Mouse (Mus musculus): ENCODE measurements at regions not wholly inside any gene's neighbourhood (a gene's known extent, or its start where the extent isn't known, plus 50 kb on each side); places are given as distances from the start of the nearest gene placed in this dataset.

DNA sequence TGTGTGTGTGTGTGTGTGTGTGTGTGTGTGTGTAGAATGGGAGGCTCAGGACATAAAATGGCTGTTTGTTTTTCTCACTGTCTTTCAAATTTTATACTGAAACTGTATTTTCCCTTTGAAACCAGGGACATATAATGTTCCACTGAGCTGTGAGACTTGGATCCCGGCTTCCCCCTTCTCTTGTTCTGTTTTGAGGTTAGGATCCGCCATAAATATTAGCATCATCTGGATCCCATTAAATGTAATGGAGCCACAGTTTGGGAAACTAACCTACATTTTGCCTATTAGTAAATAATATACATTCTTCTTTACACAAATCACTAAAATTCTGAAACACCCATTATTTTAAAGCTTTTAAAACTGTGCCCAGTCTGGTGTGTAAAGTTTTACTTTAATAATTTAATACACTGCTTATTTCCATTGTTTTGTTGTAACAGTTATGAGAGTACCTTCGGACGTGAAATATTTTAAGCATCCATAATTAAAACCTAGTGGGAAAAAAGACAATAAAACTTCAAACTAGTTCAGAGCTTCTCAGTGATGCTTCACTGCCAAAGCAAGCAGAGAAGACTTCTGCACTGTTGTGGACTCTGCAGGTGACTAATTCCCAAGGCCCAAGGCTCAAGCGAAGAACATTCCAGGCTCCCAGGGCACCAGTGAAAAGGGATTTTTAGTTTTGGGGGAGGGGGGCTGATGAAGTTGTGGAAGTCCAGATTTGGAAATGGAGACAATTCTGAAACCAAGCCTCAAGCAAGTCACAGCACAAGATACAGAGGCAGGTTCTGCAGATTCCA is 684.9 kb downstream of the Fat4 start:
- no peak for DNase-seq (ENCODE audit: low read depth, low spot score)

DNA sequence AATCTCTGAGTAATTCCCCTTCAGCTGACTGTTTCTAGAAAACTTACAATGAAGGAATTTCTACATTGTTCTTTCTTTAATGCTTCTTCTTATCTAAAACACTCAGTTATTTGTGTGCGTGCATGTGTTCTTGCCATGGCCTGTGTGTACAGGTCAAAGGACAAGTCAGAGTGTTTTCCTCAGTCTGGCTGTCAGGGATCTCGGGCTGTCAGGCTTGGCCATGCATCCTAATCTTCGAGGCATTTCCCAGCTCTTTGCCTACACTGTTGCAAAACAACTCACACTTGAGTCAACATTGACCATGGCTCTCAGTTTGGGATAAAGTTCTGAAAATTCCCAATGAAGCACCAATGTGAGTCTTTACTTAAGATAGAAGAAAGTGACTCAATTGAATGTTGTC is 688.5 kb downstream of the Fat4 start:
- DNase-seq (ENCODE audit: low read depth, low spot score) = no peak

DNA sequence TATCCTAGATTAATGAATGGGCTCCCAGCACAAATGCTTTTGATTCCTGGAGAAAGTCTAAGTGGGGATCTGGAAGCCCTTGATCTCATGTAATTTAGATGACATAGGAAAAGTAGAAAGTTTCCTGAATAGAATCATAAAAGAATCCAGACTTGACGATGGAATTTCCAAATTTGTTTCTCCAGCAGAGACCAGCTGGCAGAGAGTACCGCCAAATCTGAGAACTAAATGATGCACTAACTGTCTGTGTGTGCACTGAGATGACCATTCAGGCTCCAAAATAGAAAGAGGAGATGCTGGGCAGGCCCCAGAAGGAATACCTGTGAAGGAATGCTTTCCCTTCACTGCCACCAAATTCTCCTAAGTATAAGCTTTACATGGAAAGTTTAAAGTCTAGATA is 704.6 kb downstream of the Fat4 start:
- no peak for DNase-seq (ENCODE audit: low read depth, low spot score)

DNA sequence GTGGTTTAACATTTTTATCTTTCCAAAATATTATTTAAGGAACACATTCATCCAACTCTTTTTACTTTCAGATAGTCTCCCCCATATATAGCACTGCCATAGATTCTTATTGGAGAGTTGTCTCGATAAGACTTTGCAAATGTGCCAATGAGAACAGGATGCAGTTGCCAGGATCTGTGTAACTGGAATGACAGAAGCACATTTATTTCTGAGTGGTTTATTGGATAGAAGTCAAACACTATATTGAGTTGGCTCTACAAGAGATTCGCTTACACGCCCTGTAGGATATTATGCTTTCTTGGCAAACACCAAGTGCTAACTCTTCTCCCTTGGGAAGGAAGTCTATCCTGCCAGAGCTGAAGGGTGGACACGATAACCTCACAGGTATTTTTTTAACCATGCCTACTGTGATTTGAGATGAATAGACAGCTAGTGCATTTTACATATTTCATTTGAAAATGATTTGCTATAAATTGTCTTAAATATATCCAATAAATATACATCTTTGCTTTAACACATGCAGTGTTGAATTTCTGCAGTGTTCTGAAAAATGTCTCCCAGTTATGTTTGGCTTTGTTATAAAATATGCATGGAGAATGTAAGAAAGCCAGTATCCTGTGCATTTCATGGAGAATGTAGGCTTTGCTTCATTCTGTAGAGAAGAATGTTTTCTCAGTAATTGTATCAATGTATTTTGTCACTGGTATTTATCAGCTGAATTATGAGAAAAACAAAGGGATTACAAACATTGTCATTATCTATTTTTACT is 705.8 kb downstream of the Fat4 start:
- DNase-seq (ENCODE audit: low read depth, low spot score) = no peak

DNA sequence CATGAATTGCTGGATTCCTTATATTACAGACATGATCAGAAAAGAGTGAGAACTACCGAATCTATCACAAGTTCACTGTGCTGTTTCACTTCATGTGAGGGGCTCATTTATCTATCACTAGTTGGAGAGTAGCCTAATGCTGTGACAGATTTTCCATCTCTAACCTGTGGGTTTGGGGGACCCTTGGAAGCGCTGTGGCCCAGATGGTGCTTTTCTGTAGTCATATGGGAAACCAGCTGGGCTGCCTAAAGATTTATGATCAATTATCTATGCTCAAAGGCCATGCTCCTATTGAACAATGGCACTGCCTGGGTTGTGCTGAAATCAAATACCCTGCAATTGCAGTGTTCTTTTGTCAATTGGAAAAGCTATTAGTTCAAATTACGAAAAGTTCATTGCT is 723.2 kb downstream of the Fat4 start:
- DNase-seq (ENCODE audit: low read depth, low spot score) = no peak

DNA sequence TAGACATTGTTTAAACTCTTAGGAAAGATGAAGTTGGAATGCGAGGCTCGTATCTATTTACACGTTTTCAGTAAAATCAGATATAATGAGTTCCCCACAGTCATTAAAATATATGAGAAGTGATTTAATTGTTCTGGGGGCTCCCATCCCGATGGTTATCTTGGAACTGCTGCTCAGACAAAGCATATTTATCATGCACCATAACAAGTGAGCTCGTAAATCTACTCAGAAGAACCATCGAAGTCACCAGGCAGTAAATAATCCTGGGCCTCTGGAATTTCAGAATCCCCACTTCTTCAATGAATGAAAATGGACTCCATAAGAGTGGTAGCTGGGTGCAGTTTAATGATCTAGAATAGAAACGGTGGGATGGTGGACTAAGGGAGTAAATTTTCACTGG is 725.7 kb downstream of the Fat4 start:
- no peak for DNase-seq (ENCODE audit: low read depth, low spot score)

DNA sequence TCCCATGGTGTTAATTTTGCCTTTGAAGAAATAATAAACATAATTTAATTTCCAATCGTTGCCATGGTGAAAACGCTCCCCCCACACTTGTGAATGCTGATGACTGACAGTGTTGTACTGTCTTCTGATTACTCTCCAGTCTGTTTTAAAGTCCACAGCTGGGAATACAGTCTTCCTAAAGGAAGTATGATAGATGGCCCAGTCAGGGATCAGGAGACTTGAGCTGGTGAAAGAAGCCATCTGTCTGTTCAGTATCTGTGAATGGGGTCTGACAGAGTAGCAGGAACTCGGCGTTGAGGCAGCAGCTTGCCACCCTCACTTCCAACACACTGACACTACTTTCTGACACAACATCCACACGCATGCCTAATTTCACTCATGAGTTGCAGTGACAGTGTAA is 751.2 kb downstream of the Fat4 start:
- DNase-seq (ENCODE audit: low read depth, low spot score) = no peak

DNA sequence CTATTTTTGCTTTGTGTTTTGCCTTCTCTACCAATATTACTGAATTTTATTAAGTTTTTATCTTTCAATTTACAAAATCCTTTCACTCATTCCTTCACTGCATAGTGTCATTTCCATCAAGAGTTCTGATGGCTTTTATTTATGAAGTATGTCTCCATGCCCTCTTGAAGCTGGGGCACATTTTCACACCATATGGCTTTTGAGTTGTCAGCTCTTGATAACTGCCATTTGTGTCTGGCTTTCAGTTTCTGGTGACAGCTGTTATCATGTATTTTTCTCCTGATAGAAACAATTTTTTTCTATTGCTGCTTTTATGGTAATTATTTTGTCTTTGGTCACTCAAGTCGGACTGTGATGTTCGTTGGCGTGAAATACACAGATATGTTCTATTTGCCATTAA is 756.5 kb downstream of the Fat4 start:
- no peak for DNase-seq (ENCODE audit: low read depth, low spot score)

DNA sequence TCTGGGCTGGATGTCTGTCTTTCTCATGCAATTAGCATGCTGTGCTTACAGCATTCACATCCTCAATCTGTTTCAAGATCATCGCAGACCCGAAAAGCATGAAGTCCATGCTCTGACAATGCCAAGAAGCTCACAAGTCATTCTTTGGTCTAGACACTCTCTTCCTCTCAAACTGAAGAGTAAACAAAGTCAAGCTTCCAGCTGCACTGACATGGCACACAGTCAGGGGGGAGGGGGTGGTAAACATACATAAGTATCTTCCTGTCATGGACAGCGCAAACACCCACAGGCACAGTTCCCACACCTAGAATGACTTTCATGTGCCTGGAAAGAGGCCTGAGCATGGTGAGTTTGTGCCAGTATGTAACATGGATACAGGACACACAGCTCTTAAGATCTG is 780.1 kb downstream of the Fat4 start:
- DNase-seq (ENCODE audit: low read depth, low spot score) = no peak

DNA sequence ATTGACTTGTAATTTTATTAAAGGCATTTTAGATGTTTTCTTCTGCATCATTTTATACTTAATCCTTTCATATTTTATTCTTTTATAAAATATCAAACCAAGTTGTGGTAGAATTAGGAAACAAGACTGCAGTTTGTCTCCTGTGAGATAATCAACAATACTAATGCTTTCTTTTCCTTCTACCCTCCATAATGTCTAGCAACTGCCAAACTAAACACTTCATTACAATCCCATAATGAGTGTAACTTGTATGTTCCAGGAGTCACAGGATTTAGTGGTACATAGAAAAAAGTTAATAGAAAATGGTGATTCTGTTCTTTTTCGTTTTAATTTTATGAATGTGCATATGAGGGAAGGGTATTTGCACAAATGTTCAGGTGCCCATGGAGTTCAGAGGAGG is 782.4 kb downstream of the Fat4 start:
- DNase-seq (ENCODE audit: low read depth, low spot score) = no peak

DNA sequence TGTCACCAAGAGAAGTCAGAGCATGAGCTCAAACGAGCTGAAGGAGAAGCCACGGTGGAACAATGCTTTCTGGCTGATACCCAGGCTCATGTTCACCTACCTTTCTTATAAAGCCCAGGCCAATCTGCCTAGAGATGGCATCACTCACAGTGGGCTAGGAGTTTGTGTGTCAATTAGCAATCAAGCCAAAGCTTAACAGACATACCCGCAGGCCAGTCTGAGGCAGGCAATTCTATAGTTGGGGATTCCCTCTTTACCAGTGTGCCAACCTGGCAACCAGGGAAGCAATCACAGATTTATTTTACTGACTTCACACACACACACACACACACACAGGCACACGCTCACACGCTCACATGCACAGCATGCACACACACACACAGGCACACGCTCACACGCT is 787.3 kb downstream of the Fat4 start:
- no peak for DNase-seq (ENCODE audit: low read depth, low spot score)

DNA sequence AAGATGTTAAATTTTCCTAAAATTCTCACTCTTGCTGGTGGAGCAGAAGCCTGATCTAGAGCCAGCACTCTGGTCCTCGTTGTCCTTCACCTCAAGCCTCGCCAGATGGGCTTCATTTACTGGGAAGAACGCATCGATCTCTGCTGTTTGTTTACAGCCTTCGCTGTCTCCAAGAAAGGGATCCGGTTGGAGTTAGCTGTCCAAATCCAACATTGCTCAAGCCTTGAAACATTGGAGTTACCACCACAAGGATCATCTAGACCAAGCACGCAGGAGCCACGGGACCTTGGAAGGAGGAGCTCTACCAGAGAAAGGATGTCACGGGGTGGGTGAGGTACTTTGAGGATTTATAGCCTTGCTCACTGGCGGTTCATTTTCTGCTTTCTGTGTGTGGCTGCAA is 788.2 kb downstream of the Fat4 start:
- no peak for DNase-seq (ENCODE audit: low read depth, low spot score)

DNA sequence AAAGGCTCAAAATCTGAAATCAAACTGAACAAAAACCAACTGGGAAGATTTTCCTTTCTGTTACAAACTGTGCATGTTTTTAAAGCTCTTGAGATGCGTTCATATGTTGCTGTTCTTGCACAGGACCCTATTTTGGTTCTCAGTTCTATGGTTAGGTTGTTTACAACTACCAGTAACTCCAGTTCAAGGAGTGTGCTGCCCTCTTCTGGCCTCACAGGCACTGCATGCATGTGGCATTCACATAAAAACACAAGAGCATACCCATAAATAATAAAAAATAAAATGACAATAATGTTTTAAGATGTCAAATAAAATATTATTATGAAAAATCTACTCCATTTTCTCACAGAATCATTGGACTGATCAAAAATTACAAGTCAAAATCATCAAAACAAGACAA is 818.9 kb downstream of the Fat4 start:
- DNase-seq (ENCODE audit: low read depth, low spot score) = peak; percentile 34

DNA sequence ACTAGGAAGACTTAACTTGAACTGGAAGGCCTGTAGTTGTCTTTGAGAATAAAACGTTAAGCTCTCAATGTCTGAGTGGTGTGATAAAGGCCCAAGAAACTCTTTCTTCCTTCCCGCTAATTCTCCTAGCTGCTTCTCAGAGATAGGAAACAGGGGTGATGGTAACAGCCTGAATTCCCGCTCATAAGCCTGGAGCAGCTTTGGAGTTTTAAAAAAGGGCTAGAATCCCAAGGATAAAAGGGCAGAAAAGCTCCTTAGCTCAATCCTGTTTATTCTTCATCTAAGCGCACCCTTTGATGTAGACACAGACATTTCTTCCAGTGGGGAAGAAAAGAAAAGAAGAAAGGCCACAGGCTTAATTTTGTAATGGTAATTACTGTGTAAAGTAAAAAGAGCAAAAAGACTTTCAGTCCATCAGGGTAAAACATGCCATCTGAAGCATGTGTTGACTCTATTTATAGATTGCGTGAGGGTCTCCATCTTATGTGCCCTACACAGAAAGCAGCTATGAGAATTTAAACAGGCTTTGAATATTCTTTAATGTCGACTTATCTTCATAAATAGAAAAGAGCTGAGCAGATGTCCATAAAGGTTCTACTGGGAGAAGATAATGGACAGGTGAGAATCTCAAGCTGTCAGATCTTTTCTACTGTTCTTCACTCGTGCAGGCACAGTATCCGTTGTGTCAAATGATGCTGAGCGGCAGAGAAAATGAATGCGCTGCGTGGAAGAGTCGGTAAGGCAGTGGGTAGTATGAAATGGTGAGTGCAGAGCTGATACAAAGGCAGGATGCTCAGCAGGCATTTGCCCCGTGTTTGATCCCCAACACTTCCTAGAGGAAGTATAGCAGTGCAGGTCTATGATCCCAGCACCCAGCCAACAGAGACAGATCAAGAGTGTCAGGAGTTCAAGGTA is 818.0 kb upstream of the Intu start:
- DNase-seq (ENCODE audit: low read depth, low spot score) = no peak

DNA sequence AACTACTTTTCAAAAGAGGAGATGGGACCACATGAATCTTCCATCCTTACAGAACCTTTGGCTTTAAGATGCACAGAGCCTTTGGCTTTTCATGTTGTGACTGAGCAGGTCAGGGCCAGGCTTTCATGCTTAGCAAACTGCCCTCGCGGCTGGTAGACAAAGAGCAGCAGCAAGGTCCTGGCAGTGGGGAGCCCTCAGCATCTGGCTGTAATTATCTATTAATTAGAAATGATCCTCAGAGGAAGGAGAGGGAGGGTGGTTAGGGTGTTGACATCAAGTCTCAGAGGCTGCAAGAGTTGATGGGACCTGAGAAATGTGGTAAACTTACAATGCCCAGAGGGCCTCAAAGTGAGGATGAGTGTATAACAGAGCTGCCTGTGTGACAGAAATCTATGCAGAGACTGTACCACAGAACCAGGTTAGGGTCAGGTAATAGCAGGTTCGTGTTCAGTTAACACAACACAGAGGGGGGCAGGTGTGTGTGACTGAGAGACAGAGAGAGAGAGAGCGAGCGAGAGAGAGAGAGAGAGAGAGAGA is 817.0 kb upstream of the Intu start:
- no peak for DNase-seq (ENCODE audit: low read depth, low spot score)

DNA sequence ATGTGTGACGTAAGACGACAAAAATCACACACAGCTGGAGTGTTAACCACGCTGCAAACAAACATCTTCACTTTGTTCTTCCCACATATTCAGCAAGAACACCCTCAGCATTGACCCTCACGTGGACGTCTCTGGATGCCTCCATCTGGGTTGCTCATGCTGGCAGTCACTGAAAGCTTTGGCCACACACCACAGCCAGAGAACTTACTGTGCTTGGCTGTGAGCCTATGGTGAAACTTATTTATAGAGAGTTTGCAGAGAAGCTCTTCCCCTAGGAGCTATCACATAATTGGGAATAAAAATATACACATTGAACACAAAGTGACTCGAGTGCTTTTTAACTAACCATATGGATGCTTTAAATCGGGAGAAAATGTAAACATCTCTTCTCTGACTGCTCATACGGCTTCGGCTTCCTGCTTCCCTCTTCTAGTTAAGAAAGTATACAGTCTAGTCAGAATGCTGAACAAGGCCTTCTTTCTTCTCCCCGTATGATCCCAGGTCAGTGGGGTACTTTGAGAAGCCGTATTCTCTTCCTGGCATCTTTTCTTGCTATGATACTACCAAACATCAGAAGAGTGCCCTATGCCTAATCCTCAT is 812.0 kb upstream of the Intu start:
- DNase-seq (ENCODE audit: low read depth, low spot score) = no peak

DNA sequence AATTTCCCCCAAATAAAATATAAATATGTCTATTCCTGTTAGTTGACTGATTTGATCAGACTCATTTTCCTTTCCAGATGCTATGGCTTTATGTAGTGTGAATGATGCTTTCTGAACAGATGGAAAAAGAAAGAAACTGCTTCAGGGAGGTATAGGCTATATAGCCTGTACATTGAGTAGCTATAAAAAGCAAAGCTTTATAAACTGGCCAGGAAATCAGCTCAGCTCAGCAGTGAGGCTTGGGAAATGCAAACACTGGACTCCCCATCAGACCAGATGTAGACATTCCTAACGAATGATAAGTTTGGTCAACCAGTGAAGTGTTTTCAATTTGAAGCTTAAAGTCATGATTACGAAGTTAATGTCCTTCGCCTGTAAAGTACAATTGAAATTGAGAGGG is 805.3 kb upstream of the Intu start:
- DNase-seq (ENCODE audit: low read depth, low spot score) = no peak

DNA sequence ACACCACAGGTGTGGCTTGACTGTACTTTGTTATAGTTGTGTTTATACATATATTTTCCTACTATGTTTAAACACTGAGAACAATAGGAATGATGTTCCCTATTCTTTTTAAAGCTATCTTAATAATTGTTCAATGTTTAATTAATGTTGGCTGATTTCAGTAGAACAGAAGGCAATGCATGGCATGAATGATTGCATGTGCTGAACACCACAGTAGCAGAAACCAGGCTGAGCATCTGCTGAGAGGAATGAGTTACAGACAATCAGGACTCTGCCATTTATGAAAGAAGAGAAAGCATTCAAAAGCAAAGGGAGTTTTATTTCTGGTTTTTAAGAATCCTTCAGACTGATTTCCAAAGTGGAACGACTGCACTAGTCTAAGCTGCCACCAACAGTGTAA is 794.4 kb upstream of the Intu start:
- DNase-seq (ENCODE audit: low read depth, low spot score) = no peak

DNA sequence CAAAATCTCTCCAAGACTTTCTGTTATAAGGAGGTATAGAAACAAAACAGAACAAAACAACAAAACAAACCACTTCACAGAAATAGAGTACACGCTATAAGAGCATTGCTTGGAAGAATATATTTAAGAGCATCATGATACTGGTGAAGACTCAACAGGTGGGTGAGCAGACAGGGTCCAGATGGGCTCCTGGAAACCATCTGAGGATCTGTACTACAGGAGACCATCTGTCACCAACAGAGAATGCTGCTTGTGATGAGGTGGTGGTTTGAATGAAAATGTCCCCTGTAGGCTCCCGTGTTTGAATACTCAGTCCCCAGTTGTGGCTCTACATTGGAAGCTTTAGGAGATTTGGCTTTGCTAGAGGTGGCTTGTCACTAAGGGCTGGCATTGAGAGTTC is 785.1 kb upstream of the Intu start:
- DNase-seq (ENCODE audit: low read depth, low spot score) = no peak

DNA sequence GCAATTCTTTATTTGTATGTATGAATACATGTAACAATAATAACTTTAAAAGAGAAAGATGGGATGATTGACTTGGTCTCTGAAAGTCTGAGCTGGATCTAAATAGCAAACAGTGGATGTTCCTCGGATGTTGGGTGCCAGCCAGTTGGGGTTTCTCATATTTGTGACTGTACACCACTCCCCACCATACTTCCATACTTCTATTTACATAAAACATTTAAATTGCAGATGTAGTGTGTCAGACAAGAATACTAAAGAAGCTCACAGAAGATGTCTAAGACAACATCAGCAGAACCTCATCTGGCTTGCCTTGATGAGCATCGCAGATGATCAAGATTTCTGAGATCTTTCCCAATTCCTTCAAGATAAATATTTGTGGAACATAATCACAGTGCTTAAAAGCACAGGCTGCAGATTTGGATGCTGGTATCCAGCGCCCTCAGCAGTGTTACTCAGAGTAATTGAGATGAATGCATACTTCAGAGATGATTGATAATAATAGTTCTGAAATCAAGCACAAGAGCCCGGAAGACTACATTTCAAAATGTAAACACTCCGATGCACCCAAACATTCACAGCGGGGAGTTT is 762.0 kb upstream of the Intu start:
- DNase-seq (ENCODE audit: low read depth, low spot score) = no peak
